Mouse (Mus musculus) midbrain, embryonic 13.5 days (tissue): ENCODE results near the gene Pitpnm1. TPM values are rescaled to one million over a fixed set of nuclear protein-coding genes. Genes with fewer than 3 reads are reported as not detected.
"Not testable (repeated sequence)": the region's sequence is repeated elsewhere in the genome, so short reads cannot be mapped to it uniquely, and the experiment has no call there.

Experiments
- ATAC-seq: fragments of 200-750 bp; cut with Nextera tagmentation; 2 replicates; pipeline ENCODE4 v1.8.0; 2017; ENCODE audit warnings: mild to moderate bottlenecking, moderate TSS enrichment, moderate library complexity
- H3K27ac ChIP-seq: fragments of 300-500 bp; sonication (generic); 2 replicates; pipeline ENCODE4 v1.5.1; 2015; ENCODE audit warnings: inconsistent platforms, mild to moderate bottlenecking, moderate library complexity
- H3K27me3 ChIP-seq: fragments of 300-500 bp; sonication (generic); 2 replicates; pipeline ENCODE4 v1.6.1; 2015; ENCODE audit warnings: mild to moderate bottlenecking, inconsistent platforms
- H3K36me3 ChIP-seq: fragments of 300-500 bp; sonication (generic); 2 replicates; pipeline ENCODE4 v1.6.1; 2015; ENCODE audit warnings: mild to moderate bottlenecking, inconsistent platforms
- H3K4me1 ChIP-seq: fragments of 300-500 bp; sonication (generic); replicated peaks from 2 replicates; pipeline ENCODE4 v1.6.1; 2015; ENCODE audit warnings: inconsistent platforms
- H3K4me2 ChIP-seq: fragments of 300-500 bp; sonication (generic); replicated peaks from 2 replicates; pipeline ENCODE4 v1.6.1; 2015; ENCODE audit warnings: moderate library complexity, mild to moderate bottlenecking, inconsistent platforms
- H3K4me3 ChIP-seq: fragments of 300-500 bp; sonication (generic); replicated peaks from 2 replicates; pipeline ENCODE4 v1.5.1; 2015; ENCODE audit warnings: mild to moderate bottlenecking, inconsistent platforms
- H3K9ac ChIP-seq: fragments of 300-500 bp; sonication (generic); replicated peaks from 2 replicates; pipeline ENCODE4 v1.6.1; 2015; ENCODE audit warnings: mild to moderate bottlenecking, inconsistent platforms
- H3K9me3 ChIP-seq: fragments of 300-500 bp; sonication (generic); 2 replicates; pipeline ENCODE4 v1.6.1; 2016; ENCODE audit warnings: mild to moderate bottlenecking, inconsistent platforms
- WGBS: fragments of 180-500 bp; shearing (Covaris S2); methylation state at CpG from one replicate; pipeline ENCODE4 v1.1.7; 2015; 5-methylcytosine and 5-hydroxymethylcytosine counted together
- polyA plus RNA-seq: library from polyadenylated mRNA; unstranded; fragments of >200 nt; fragmentation: Nextera tagmentation; extraction: Ambion mirVana; gene quantifications from 2 replicates; pipeline ENCODE4 v1.2.1, GENCODE M21; 2015

Gene Pitpnm1
- polyA plus RNA-seq, 1 experiment from 2014 or later: 45.0 TPM

DNA sequence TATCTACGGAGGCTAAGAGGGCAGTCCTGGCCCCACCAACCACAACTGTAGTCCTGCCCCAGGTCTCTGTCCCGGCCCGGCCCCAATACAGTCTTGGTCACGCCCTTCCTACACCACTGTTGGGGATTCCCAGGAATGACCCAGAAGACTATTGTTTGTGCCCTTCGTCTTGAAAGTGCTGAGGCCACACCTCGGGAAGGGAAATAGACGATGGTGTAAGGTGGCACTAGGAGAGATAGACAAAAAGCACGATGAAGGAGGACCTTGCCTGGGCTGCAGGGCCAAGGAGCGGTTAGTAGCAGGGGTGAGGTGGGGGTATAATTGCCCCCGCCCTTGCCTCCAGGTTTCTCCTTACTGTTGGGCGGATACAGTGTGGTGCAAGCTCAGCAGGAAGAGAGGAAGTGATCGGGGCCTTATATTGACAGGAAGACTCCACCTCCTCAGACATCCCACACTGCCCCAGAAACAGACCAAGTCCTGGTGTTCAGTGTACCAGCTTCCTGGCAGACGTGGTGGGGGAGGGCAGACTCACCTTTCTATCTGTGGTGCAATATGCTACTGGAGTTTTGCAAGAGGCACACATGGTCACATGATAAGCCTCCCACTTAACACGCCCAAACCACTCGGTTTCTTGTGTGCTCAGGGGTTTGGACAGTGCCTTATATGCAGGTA lies 40.6 kb upstream of the Pitpnm1 start, which contains the start of gene Gstp3:
Gene Gstp3, minus strand, starts transcription at position 501 of the 672 bp plus-strand sequence.
- no peak within 1 kb of the TSS for H3K4me3 ChIP-seq
- no peaks in the 10 kb centered on the region for H3K9me3 ChIP-seq
- WGBS: 86% methylated on average over 15 of the region's 15 CpGs
- no peaks in the 10 kb centered on the region for H3K36me3 ChIP-seq
- no peak within 1 kb of the TSS for H3K9ac ChIP-seq
- no peak for ATAC-seq
- H3K4me1 ChIP-seq: no peaks in the 10 kb centered on the region
- no peak within 1 kb of the TSS for H3K4me2 ChIP-seq
- no peaks in the 10 kb centered on the region for H3K27me3 ChIP-seq
- H3K27ac ChIP-seq: no peak within 1 kb of the TSS

DNA sequence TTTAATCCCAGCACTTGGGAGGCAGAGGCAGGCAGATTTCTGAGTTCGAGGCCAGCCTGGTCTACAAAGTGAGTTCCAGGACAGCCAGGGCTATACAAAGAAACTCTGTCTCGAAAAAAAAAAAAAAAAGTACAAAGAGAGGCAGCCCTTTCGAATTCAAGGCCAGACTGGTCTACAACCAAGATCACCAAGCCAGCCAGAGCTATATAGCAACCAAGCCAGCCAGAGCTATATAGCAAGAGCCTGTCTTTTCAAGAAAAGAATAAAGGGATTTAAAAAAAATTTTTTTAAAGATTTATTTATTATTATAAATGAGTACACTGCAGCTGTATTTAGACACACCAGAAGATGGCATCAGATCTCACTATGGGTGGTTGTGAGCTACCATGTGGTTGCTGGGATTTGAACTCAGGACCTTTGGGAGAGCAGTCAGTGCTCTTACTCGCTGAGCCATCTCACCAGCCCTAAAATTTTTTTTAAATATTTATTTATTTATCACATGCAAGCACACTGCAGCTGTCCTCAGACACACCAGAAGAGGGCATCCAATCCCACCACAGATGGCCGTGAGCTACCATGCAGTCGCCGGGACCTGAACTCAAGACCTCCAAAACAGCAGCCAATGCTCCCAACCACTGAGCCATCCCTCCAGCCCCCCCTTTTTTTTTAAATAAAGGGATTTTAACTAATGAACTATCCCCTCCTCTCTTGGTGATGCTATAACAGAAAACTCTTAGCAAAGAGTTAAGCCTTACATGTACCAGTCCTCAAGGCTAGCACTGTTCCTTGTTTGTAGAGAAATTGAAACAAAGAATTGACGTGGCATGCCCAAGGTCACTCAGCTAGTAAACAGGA lies 39.5 kb upstream of the Pitpnm1 start:
- H3K4me2 ChIP-seq, ATAC-seq, H3K4me3 ChIP-seq, H3K27ac ChIP-seq, H3K36me3 ChIP-seq, H3K27me3 ChIP-seq, H3K9ac ChIP-seq, H3K4me1 ChIP-seq, H3K9me3 ChIP-seq: not testable (repeated sequence)
- WGBS: 88% methylated on average over 8 of the region's 8 CpGs

DNA sequence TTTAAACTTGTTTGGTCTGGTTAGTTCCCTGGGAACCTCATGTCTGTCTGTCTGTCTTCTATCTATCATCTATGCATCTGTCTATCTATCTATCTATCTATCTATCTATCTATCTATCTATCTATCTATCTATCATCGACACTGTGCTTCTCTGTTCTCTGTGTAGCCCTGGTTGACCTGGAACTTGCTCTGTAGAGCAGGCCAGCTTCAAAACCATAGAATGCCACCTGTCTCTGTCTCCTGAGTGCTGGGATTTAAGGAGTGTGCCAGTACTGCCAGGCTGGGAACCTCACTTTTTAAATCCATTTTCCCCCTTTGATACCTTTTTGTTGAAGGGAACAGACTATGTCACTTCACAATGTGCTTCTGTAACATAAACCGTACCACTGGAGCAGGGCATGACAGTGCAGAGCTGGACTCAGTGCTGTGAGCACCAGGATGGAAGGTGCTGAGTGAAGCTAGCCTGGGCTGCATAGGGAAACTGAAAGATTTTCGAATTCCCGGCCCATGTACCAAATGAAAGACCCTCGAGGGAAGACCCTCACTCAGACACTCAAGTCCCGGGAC lies 38.8 kb upstream of the Pitpnm1 start:
- H3K27me3 ChIP-seq: no peaks in the 10 kb centered on the region
- H3K9ac ChIP-seq: no peak overlapping the region
- H3K27ac ChIP-seq: no peak overlapping the region
- 86% methylated on average over 6 of the region's 6 CpGs for WGBS
- H3K4me1 ChIP-seq: no peaks in the 10 kb centered on the region
- no peaks in the 10 kb centered on the region for H3K9me3 ChIP-seq
- ATAC-seq: no peak
- H3K4me3 ChIP-seq: no peak overlapping the region
- no peaks in the 10 kb centered on the region for H3K36me3 ChIP-seq
- H3K4me2 ChIP-seq: no peak overlapping the region

DNA sequence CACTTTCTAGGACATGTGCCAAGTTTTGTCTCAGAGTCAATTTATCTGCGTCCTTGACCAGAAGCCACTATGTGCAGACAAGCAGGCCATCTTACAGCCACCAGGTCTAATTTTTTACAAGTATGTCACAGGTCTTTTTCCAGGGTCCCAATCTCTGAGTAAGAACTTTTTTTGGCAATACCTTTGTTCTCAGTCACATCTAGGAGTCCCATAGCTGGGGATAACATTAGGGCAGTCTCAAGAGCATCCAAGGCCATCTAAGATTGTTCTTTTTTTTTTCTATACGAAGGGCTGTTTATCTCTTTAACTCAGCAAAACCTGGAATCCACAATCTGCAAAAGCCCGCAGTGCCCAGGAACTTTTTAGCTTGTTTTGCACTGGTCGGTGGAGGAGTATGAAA lies 36.4 kb upstream of the Pitpnm1 start:
- H3K4me1 ChIP-seq, H3K27me3 ChIP-seq, ATAC-seq, H3K4me3 ChIP-seq, H3K9ac ChIP-seq, H3K27ac ChIP-seq, H3K9me3 ChIP-seq, H3K4me2 ChIP-seq, H3K36me3 ChIP-seq: not testable (repeated sequence)
- 74% methylated on average over 4 of the region's 4 CpGs for WGBS

DNA sequence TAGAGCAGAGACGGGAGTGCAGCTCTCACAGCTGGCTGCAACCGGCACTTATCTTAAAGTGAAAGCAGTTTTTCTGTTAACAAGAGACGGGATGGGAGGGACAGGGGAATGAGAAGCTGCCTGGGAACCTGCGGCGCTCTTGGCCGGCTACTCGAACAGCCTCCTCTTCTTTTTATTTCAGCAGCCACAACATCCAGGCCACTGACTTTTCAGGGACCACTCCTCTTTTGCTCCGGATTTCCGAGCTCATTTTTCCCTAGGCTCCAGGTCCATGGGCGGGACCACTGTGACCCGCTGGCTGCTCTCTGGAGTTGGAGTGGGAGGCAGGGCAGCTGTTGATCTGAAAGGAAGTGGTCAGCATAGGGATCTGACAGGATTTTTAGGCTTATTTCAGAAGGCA lies 35.3 kb upstream of the Pitpnm1 start:
- not testable (repeated sequence) for H3K27me3 ChIP-seq, H3K4me1 ChIP-seq, H3K9ac ChIP-seq, H3K4me2 ChIP-seq, H3K27ac ChIP-seq, H3K9me3 ChIP-seq, ATAC-seq, H3K36me3 ChIP-seq, H3K4me3 ChIP-seq
- WGBS: 36% methylated on average over 5 of the region's 11 CpGs

DNA sequence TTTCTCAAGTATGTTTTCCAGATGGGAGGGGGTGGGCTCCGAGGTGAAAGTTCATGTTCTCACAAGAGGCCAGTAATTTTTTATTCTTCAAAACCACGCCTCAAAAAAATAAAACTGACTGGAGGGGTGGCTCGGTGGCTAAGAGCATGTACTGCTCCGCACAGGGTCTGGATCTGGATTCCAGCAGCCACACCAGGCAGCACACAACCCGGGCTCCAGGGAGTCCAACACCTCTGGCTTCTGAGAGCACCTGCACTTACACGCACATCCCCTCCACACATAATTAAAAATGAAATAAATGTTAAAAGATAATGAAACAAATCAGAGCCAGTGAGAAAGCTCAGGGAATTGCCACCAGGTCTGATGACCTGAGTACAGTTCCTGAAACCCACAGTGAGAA lies 33.5 kb upstream of the Pitpnm1 start:
- Histone ChIP-seq H3K4me3 (no peak overlapping the region), H3K27me3 (no peaks in the 10 kb centered on the region), H3K4me1 (no peaks in the 10 kb centered on the region), H3K36me3 (no peaks in the 10 kb centered on the region), H3K27ac (no peak overlapping the region), H3K4me2 (no peak overlapping the region), H3K9me3 (no peaks in the 10 kb centered on the region), H3K9ac (no peak overlapping the region)
- WGBS: 93% methylated on average over 6 of the region's 6 CpGs
- no peak for ATAC-seq

DNA sequence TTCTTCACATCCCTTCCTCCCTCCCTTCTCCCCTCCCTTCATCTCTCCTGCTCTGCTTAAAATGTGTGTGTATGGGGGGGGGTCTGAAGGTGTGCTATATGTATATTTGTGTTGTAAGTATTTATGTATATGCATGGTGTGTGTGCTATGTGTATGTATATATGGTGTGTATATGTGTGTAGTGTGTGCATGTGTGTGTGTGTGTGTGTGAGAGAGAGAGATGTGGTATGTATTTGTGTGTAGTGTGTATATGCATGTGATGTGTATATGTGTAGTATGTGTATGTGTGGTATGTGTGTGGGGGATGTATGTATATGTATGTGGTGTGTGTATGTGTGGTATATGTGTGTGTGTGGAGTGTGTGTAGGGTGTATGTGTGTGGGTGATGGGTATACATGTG lies 32.9 kb upstream of the Pitpnm1 start:
- Histone ChIP-seq H3K4me2 (no peak overlapping the region), H3K36me3 (no peaks in the 10 kb centered on the region), H3K4me1 (no peaks in the 10 kb centered on the region), H3K27me3 (no peaks in the 10 kb centered on the region), H3K9me3 (no peaks in the 10 kb centered on the region), H3K27ac (no peak overlapping the region), H3K9ac (no peak overlapping the region), H3K4me3 (no peak overlapping the region)
- no peak for ATAC-seq

DNA sequence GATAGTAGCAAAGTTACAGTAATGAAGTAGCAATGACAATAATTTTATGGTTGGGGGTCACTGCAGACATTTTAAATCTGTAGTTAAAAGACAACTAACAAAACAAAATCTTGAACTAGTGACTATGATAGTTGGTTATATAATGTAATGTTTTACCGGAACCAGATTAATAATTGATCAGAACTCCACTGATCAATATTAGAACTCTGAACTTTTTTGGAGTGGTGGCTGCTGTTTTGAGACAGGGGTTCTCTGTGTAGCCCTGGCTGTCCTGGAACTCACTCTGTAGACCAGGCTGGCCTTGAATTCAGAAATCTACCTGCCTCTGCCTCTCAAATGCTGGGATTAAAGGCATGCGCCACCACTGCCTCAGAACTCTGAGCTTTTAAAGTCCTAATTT lies 31.6 kb upstream of the Pitpnm1 start:
- WGBS: 96% methylated on average over 2 of the region's 2 CpGs
- not testable (repeated sequence) for H3K9ac ChIP-seq, ATAC-seq, H3K27ac ChIP-seq, H3K36me3 ChIP-seq, H3K27me3 ChIP-seq, H3K4me1 ChIP-seq, H3K4me3 ChIP-seq, H3K9me3 ChIP-seq, H3K4me2 ChIP-seq

DNA sequence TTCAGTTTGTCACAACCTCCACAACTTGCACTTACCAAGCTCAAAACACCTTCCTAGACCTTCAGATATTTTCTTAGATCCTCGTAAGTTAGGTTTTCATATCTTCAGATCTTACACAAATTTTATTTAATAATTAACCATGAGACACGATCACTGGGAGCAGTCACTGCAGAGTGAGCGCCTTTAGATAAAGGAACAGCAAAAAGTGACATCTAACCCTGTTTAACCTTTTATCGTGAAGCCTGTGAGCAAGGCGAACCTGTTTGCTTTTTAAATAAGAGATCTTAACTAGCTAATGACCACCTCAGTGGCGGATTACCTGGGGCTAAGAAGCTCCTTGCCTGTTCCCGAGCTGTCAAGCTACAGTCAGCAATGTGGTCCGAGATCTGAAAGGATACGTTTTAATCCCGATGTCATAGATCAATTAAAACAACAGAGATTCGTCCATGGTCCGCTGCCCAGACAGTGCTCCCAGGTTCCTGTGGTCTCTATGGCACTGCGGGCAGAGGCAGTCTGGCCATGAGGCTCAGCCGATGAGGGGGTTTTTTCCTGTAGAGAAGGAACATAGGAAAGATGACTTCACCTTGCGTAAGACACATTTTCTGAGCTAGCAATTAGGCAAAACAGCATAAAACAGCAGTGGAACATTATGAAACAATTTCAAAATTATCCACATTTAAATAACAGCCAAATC lies 30.9 kb upstream of the Pitpnm1 start:
- no peaks in the 10 kb centered on the region for H3K4me1 ChIP-seq
- no peak overlapping the region for H3K4me3 ChIP-seq
- H3K36me3 ChIP-seq: no peaks in the 10 kb centered on the region
- no peak for ATAC-seq
- no peak overlapping the region for H3K4me2 ChIP-seq
- no peak overlapping the region for H3K27ac ChIP-seq
- 58% methylated on average over 15 of the region's 15 CpGs for WGBS
- no peaks in the 10 kb centered on the region for H3K27me3 ChIP-seq
- H3K9me3 ChIP-seq: no peaks in the 10 kb centered on the region
- H3K9ac ChIP-seq: no peak overlapping the region

DNA sequence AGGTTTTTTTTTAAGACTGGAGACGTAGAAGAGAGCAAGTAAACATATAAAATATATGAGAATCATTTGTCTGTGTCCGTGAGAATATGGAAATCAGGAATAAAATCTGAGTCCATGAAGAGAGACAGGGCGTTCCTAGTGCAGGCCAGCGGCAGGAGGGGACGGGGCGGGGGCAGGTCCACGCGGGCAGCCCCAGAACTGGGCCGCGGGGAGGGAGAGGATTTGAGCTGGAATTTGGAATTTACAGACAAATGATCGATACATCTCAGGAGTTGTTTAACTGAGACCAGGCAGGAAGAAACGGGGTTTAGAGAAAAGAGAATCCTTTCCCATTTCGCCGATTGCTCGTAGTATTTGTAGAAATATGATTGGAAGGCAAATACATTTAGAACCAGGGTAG lies 29.5 kb upstream of the Pitpnm1 start:
- no peak overlapping the region for H3K27ac ChIP-seq
- H3K9ac ChIP-seq: no peak overlapping the region
- H3K36me3 ChIP-seq: no peaks in the 10 kb centered on the region
- H3K9me3 ChIP-seq: no peaks in the 10 kb centered on the region
- WGBS: 70% methylated on average over 15 of the region's 15 CpGs
- H3K4me2 ChIP-seq: no peak overlapping the region
- H3K4me1 ChIP-seq: no peaks in the 10 kb centered on the region
- H3K4me3 ChIP-seq: no peak overlapping the region
- no peaks in the 10 kb centered on the region for H3K27me3 ChIP-seq
- no peak for ATAC-seq

DNA sequence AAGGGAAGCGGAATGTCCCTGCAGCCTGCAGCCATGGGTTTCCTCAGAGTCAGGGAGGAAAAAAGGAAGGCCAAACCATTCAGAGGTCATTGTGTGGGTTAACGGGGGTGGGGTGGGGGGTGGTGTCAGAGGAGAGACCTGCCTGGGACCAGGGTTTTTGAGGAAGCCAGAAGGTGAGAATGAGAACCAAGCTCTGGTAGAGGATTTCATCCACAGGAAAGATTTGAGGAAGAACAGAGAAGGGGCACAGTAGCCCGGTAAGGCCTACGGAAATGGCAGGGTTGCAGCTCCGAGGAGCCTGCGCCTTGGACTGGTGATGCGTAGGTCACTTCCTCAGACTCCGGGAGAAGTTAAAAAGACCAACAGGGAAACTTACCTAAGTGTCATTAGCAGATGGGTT lies 29.0 kb upstream of the Pitpnm1 start:
- no peak for ATAC-seq
- H3K36me3 ChIP-seq: no peaks in the 10 kb centered on the region
- H3K4me2 ChIP-seq: no peak overlapping the region
- no peaks in the 10 kb centered on the region for H3K27me3 ChIP-seq
- no peak overlapping the region for H3K4me3 ChIP-seq
- no peak overlapping the region for H3K9ac ChIP-seq
- 82% methylated on average over 8 of the region's 8 CpGs for WGBS
- no peak overlapping the region for H3K27ac ChIP-seq
- H3K9me3 ChIP-seq: no peaks in the 10 kb centered on the region
- no peaks in the 10 kb centered on the region for H3K4me1 ChIP-seq

DNA sequence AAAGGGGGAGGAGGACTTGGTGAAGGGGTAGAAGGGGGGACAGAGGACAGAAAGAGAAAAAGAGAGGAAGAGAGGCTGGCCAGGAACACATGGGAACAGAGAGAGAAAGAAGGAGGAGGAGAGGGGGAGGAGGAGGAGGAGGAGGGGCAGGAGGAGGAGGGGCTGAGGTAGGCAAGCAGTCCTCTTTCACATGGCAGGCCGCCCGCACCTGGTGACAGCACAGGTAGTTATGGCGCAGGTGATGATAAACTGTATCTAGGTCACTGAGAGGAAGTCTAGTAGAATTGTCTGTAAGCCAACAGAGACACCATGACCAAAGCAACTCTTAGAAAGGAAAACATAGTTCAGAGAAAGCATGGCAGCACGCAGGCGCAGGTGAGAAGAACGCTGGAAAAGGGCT lies 28.4 kb upstream of the Pitpnm1 start:
- no peak overlapping the region for H3K27ac ChIP-seq
- H3K9me3 ChIP-seq: no peaks in the 10 kb centered on the region
- H3K27me3 ChIP-seq: no peaks in the 10 kb centered on the region
- no peak overlapping the region for H3K9ac ChIP-seq
- H3K36me3 ChIP-seq: no peaks in the 10 kb centered on the region
- no peak overlapping the region for H3K4me2 ChIP-seq
- H3K4me1 ChIP-seq: no peaks in the 10 kb centered on the region
- no peak overlapping the region for H3K4me3 ChIP-seq
- WGBS: 93% methylated on average over 6 of the region's 6 CpGs
- no peak for ATAC-seq
